Mouse (Mus musculus): ENCODE data around the gene Mrtfa. TPM values are rescaled to one million over a fixed set of nuclear protein-coding genes. Genes with fewer than 3 reads are reported as not detected.

Mrtfa gene
- polyA plus RNA-seq, 1 experiment, result 80.0 TPM

DNA sequence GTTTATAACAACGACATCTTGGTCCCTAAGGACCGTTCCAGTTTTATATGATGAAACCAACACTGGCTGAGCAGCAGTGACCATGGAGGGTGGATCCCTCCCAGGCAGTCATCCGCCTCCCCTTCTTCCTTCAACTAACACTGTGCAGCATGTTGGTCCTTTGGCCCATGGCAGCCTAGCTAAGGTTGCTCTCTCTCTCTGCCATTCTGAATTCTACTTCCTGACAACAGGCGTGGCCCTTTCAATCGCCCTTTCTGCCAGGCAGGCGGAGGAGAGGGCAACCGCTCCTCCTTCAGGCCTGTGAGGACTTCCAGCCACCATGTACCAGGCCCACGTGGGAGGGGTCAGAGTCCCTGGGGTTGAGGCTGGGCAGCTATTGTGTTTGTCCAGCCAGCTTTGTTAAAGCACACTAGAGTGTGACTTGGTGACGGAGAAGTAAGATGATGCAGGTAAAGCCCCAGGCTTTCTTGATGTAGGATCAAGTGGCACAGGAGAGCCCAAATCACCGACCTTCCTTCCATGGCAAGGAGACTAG lies 159.6 kb downstream of the Mrtfa start:
- WGBS, result 85% methylated on average over 10 of the region's 10 CpGs

DNA sequence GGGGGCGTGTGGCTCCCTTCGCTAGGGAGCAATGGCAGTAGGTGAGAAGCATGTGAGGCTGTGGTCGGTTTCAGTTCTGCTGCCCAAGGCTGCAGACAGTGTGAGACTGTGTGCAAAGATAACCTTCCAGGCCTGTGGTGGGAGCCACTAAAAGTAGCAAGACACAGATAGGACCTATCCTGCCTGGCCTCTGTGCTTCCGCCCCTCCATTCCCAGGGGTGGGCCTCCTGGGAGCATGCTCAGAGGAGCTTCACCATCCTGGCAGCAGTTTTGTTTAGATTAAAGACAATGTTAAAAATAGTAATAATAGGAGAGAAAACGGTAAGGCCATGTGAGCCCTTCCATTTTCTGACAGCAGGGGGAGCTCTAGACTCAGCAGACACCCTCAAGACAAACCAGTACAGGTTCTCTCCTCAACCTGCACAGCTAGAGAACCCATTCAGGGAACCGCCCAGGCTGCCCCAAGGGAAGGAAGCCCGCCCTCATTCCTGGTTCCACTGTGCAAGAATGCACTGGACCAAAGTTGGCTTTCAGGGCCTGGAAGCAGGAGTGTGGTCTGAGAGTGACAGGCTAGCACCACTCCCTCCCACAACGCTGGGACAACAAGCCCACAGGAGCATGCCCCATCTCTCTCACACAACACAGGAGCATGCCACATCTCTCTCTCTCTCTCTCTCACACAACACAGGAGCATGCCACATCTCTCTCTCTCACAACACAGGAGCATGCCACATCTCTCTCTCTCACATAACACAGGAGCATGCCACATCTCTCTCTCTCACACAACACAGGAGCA lies 163.0 kb downstream of the Mrtfa start:
- WGBS, result 22% methylated on average over 8 of the region's 8 CpGs
- H3K27ac ChIP-seq (ENCODE audit: insufficient read depth, low read length), result no peak overlapping the region
- peaks cover 5% of the 10 kb centered on the region for H3K36me3 ChIP-seq (ENCODE audit: control insufficient read depth, insufficient read depth, low read length)

More for the DNA sequence above, 159.6 kb downstream of the Mrtfa start:
- Histone ChIP-seq H3K27ac (ENCODE audit: insufficient read depth, low read length) (no peak overlapping the region), H3K36me3 (ENCODE audit: control insufficient read depth, insufficient read depth, low read length) (peaks cover 2% of the 10 kb centered on the region; the same call in 1 of the 2 replicates), H3K4me3 (ENCODE audit: extremely low read depth, insufficient read depth, insufficient read length) (no peak overlapping the region), H3K4me1 (ENCODE audit: control insufficient read depth, insufficient read depth, insufficient read length) (peaks cover 52% of the 10 kb centered on the region), H3K27me3 (ENCODE audit: control insufficient read depth, insufficient read depth, low read length) (no peaks in the 10 kb centered on the region)
- TF ChIP-seq CTCF (IDR thresholded peaks at IDR 0.05; ENCODE audit: extremely low read depth, insufficient read depth, insufficient read length, insufficient replicate concordance), result no peak
- no peak for TF ChIP-seq POLR2A (IDR thresholded peaks at IDR 0.05; ENCODE audit: low read depth, low read length)
- no peak for DNase-seq (ENCODE audit: low read depth in 1 of 2, low spot score in 2 of 2)

DNA sequence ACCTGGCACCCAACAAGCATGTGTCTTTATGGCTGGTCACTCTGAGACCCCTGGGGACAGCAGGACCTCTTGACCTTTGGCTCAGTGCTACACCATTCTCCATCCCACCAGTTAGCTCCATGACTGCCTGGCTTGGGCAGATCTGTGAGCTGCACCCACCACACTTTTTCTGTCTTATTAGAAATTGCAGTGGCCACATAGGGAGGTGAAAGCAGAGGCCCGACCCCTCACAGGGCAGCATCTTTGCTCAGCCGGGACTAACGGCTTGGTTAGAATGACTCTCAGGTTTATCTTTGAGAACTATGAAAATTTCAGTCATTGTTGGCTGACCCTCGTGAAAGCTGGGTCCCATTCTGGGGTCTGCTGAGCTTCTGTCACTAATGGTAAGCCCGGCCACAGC lies 163.7 kb downstream of the Mrtfa start:
- no peak overlapping the region for H3K4me3 ChIP-seq (ENCODE audit: extremely low read depth, insufficient read depth, insufficient read length)
- peaks cover 27% of the 10 kb centered on the region for H3K4me1 ChIP-seq (ENCODE audit: control insufficient read depth, insufficient read depth, insufficient read length)
- no peak for DNase-seq (ENCODE audit: low read depth in 1 of 2, low spot score in 2 of 2)
- 0 out of 2 replicates have a peak overlapping the region, but pooled peaks have one; percentile 23 for H3K27ac ChIP-seq (ENCODE audit: insufficient read depth, low read length)
- peaks cover 11% of the 10 kb centered on the region for H3K36me3 ChIP-seq (ENCODE audit: control insufficient read depth, insufficient read depth, low read length)
- TF ChIP-seq POLR2A (IDR thresholded peaks at IDR 0.05; ENCODE audit: low read depth, low read length), result no peak
- no peak for TF ChIP-seq CTCF (IDR thresholded peaks at IDR 0.05; ENCODE audit: extremely low read depth, insufficient read depth, insufficient read length, insufficient replicate concordance)
- WGBS, result 78% methylated on average over 5 of the region's 5 CpGs
- H3K27me3 ChIP-seq (ENCODE audit: control insufficient read depth, insufficient read depth, low read length), result no peaks in the 10 kb centered on the region

More for the DNA sequence above, 163.0 kb downstream of the Mrtfa start:
- H3K27me3 ChIP-seq (ENCODE audit: control insufficient read depth, insufficient read depth, low read length), result no peaks in the 10 kb centered on the region
- H3K4me1 ChIP-seq (ENCODE audit: control insufficient read depth, insufficient read depth, insufficient read length), result peaks cover 26% of the 10 kb centered on the region; the same call in 1 of the 2 replicates
- H3K4me3 ChIP-seq (ENCODE audit: extremely low read depth, insufficient read depth, insufficient read length), result no peak overlapping the region
- peak; percentile 64 to 76 for DNase-seq (ENCODE audit: low read depth in 1 of 2, low spot score in 2 of 2)
- TF ChIP-seq POLR2A (IDR thresholded peaks at IDR 0.05; ENCODE audit: low read depth, low read length) (no peak), CTCF (IDR thresholded peaks at IDR 0.05; ENCODE audit: extremely low read depth, insufficient read depth, insufficient read length, insufficient replicate concordance) (peak; percentile 84; the same call in 1 of the 2 replicates)

DNA sequence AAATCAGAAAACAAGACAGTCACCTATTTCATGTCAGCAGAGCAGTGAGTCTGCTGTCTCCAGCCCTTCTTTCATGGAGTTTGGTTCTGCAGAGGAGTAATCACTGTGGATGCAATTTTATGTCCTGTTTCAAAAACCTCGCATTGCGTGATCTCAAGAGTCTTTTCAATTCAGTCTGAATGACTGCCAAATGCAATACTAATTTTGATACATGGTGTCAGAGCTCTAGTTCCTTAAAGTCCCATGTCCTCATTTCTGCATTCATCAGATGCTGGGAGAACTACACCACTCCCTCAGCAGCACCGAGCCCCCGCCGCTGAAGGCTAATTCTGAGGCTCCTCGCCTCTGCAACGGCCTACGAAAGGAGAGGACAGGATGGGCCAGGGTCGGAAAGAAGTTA lies 166.7 kb downstream of the Mrtfa start:
- WGBS, result 85% methylated on average over 9 of the region's 9 CpGs
- Histone ChIP-seq H3K4me3 (ENCODE audit: extremely low read depth, insufficient read depth, insufficient read length) (no peak overlapping the region), H3K36me3 (ENCODE audit: control insufficient read depth, insufficient read depth, low read length) (peaks cover 25% of the 10 kb centered on the region), H3K27me3 (ENCODE audit: control insufficient read depth, insufficient read depth, low read length) (no peaks in the 10 kb centered on the region), H3K27ac (ENCODE audit: insufficient read depth, low read length) (no peak overlapping the region), H3K4me1 (ENCODE audit: control insufficient read depth, insufficient read depth, insufficient read length) (peaks cover 27% of the 10 kb centered on the region)
- no peak for DNase-seq (ENCODE audit: low read depth in 1 of 2, low spot score in 2 of 2)
- TF ChIP-seq POLR2A (IDR thresholded peaks at IDR 0.05; ENCODE audit: low read depth, low read length), result no peak
- TF ChIP-seq CTCF (IDR thresholded peaks at IDR 0.05; ENCODE audit: extremely low read depth, insufficient read depth, insufficient read length, insufficient replicate concordance), result no peak

DNA sequence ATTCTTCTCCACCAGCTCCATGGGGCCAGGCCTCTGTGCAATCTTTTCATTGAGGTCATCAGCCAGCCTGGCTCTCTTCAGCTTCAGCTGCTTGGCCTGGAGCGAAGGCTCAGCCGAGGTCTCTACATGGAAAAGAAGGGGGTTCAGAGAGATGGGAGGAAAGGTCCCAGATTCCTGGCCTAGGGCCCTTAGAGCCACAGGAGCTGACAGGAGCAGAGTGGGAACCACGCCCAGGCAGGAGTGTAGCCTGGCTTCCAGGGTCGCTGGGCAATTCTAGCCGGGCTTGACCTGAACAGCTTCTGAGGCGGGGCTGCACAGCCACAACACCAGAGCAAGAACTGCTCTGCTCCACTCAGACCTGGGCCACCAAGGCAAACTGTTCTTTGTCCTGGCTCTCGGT lies 168.1 kb downstream of the Mrtfa start:
- Histone ChIP-seq H3K27me3 (ENCODE audit: control insufficient read depth, insufficient read depth, low read length) (no peaks in the 10 kb centered on the region), H3K4me1 (ENCODE audit: control insufficient read depth, insufficient read depth, insufficient read length) (peaks cover 22% of the 10 kb centered on the region), H3K4me3 (ENCODE audit: extremely low read depth, insufficient read depth, insufficient read length) (no peak overlapping the region), H3K27ac (ENCODE audit: insufficient read depth, low read length) (peak overlapping the region; percentile 27), H3K36me3 (ENCODE audit: control insufficient read depth, insufficient read depth, low read length) (peaks cover 38% of the 10 kb centered on the region)
- 89% methylated on average over 7 of the region's 7 CpGs for WGBS
- TF ChIP-seq CTCF (IDR thresholded peaks at IDR 0.05; ENCODE audit: extremely low read depth, insufficient read depth, insufficient read length, insufficient replicate concordance) (no peak), POLR2A (IDR thresholded peaks at IDR 0.05; ENCODE audit: low read depth, low read length) (no peak)
- DNase-seq (ENCODE audit: low read depth in 1 of 2, low spot score in 2 of 2), result no peak

DNA sequence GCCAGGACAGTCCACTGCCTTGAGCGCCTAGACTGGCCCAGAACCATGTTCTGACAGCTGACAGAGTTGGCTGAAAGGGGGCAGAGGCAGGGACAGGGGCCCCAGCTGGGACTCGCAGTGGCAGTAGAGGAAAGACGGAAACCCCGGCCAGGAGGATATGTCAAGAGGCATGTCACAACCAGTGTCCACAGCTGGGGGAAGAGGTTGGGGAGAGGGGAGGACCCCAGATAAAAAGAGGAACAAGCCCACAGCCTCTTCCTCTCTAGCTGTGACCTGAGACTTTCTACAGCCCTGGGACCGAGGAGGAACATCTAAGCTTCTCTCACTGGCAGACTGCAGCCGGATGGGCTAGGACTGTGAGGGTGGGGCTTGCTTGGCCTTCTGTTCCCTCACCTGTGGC lies 169.2 kb downstream of the Mrtfa start:
- no peak overlapping the region for H3K4me3 ChIP-seq (ENCODE audit: extremely low read depth, insufficient read depth, insufficient read length)
- peak overlapping the region; percentile 59 for H3K27ac ChIP-seq (ENCODE audit: insufficient read depth, low read length)
- no peaks in the 10 kb centered on the region for H3K27me3 ChIP-seq (ENCODE audit: control insufficient read depth, insufficient read depth, low read length)
- 27% methylated on average over 6 of the region's 6 CpGs for WGBS
- peaks cover 47% of the 10 kb centered on the region for H3K36me3 ChIP-seq (ENCODE audit: control insufficient read depth, insufficient read depth, low read length)
- TF ChIP-seq POLR2A (IDR thresholded peaks at IDR 0.05; ENCODE audit: low read depth, low read length), result no peak
- no peak for TF ChIP-seq CTCF (IDR thresholded peaks at IDR 0.05; ENCODE audit: extremely low read depth, insufficient read depth, insufficient read length, insufficient replicate concordance)
- peaks cover 18% of the 10 kb centered on the region for H3K4me1 ChIP-seq (ENCODE audit: control insufficient read depth, insufficient read depth, insufficient read length)
- DNase-seq (ENCODE audit: low read depth in 1 of 2, low spot score in 2 of 2), result peak; percentile 50 to 56

DNA sequence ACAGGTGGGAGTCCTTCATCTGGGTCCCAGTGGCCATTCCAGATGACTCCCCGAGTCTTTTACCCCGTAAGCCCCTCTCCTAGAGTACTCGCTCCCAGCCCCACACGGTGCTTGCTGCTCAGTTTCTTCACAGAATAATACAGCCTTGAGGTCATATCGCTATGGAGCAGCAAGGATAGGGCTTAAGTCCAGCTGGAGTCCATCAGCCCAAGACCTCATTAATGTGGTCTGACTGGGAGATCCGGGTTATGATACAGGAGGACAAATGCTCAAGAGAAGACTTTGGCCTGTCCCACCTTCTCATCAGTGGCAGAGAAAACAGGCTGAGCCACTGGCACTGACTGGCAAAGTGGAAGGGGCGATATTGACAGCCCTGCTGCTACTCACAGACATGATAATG lies 173.2 kb downstream of the Mrtfa start:
- H3K36me3 ChIP-seq (ENCODE audit: control insufficient read depth, insufficient read depth, low read length), result peaks cover 73% of the 10 kb centered on the region
- H3K27me3 ChIP-seq (ENCODE audit: control insufficient read depth, insufficient read depth, low read length), result no peaks in the 10 kb centered on the region
- DNase-seq (ENCODE audit: low read depth in 1 of 2, low spot score in 2 of 2), result no peak
- H3K4me1 ChIP-seq (ENCODE audit: control insufficient read depth, insufficient read depth, insufficient read length), result peaks cover 14% of the 10 kb centered on the region
- WGBS, result 92% methylated on average over 7 of the region's 7 CpGs
- H3K4me3 ChIP-seq (ENCODE audit: extremely low read depth, insufficient read depth, insufficient read length), result no peak overlapping the region
- no peak overlapping the region for H3K27ac ChIP-seq (ENCODE audit: insufficient read depth, low read length)
- TF ChIP-seq CTCF (IDR thresholded peaks at IDR 0.05; ENCODE audit: extremely low read depth, insufficient read depth, insufficient read length, insufficient replicate concordance) (no peak), POLR2A (IDR thresholded peaks at IDR 0.05; ENCODE audit: low read depth, low read length) (no peak)
